Mouse (Mus musculus) heart, embryonic 14.5 days (tissue): ENCODE results near the gene Srebf2. TPM values are rescaled to one million over a fixed set of nuclear protein-coding genes. Genes with fewer than 3 reads are reported as not detected.
A peak's percentile ranks its signal among the peaks of the same experiment; 100 is the strongest.

Source experiments
- ATAC-seq: fragments of 200-750 bp; cut with Nextera tagmentation; 2 replicates; pipeline ENCODE4 v1.8.0; 2017; ENCODE audit warnings: low read depth, moderate TSS enrichment; ENCODE audit not compliant: insufficient number of reproducible peaks, insufficient read depth, low FRiP score
- H3K27ac ChIP-seq, 2 experiments: fragments of 200-500 bp in 1 of 2; fragments of 300-500 bp in 1 of 2; sonication (generic) in 1 of 2; replicated peaks in 1 of 2; 2 replicates each; pipeline ENCODE4 v1.5.1; 2012 to 2014; ENCODE audit warnings: low read depth in 2 of 2, low read length in 2 of 2, control low read depth in 1 of 2, mild to moderate bottlenecking in 1 of 2, mixed read lengths in 1 of 2; ENCODE audit not compliant: control insufficient read depth in 1 of 2, insufficient read depth in 1 of 2
- H3K27me3 ChIP-seq: fragments of 300-500 bp; sonication (generic); 2 replicates; pipeline ENCODE4 v1.6.1; 2014; ENCODE audit warnings: mild to moderate bottlenecking, low read length, control low read depth; ENCODE audit not compliant: control insufficient read depth, insufficient read depth
- H3K36me3 ChIP-seq: fragments of 300-500 bp; sonication (generic); 2 replicates; pipeline ENCODE4 v1.6.1; 2014; ENCODE audit warnings: mild to moderate bottlenecking, control low read depth, low read length, mixed read lengths; ENCODE audit not compliant: control insufficient read depth, insufficient read depth
- H3K4me1 ChIP-seq, 2 experiments: fragments of 200-500 bp in 1 of 2; fragments of 300-500 bp in 1 of 2; sonication (generic) in 1 of 2; 2 replicates each; pipeline ENCODE4 v1.6.1; 2012 to 2014; ENCODE audit warnings: low read length in 2 of 2, control low read depth in 1 of 2, mixed read lengths in 1 of 2; ENCODE audit not compliant: control insufficient read depth in 2 of 2, insufficient read depth in 2 of 2
- H3K4me2 ChIP-seq: fragments of 300-500 bp; sonication (generic); 2 replicates; pipeline ENCODE4 v1.6.1; 2014; ENCODE audit warnings: mild to moderate bottlenecking, low read length
- H3K4me3 ChIP-seq, 2 experiments: fragments of 200-500 bp in 1 of 2; fragments of 300-500 bp in 1 of 2; sonication (generic) in 1 of 2; 2 replicates each; pipeline ENCODE4 v1.5.1; 2012 to 2014; ENCODE audit warnings: low read length in 2 of 2, mild to moderate bottlenecking in 2 of 2, control low read depth in 1 of 2, low read depth in 1 of 2, moderate library complexity in 1 of 2; ENCODE audit not compliant: control insufficient read depth in 1 of 2, insufficient read depth in 1 of 2
- H3K9ac ChIP-seq: fragments of 300-500 bp; sonication (generic); 2 replicates; pipeline ENCODE4 v1.6.1; 2014; ENCODE audit warnings: mild to moderate bottlenecking, low read length
- H3K9me3 ChIP-seq: fragments of 300-500 bp; sonication (generic); 2 replicates; pipeline ENCODE4 v1.6.1; 2016; ENCODE audit warnings: low read length, control low read depth; ENCODE audit not compliant: control insufficient read depth
- WGBS: fragments of 180-500 bp; shearing (Covaris S2); extraction: QIAGEN DNeasy Blood & Tissue Kit; methylation state at CpG from one replicate; pipeline ENCODE4 v1.1.7; 2014; 5-methylcytosine and 5-hydroxymethylcytosine counted together
- polyA plus RNA-seq: library from polyadenylated mRNA; unstranded; fragments of >200 nt; fragmentation: Nextera tagmentation; extraction: Ambion mirVana; gene quantifications from 2 replicates; pipeline ENCODE4 v1.2.1, GENCODE M21; 2014

Gene Srebf2
- polyA plus RNA-seq, 1 experiment from 2014 or later: 59.8 TPM

GRCm38 (mm10) chr15:82135372-82135771 is 11.6 kb upstream of the Srebf2 start:
- Histone ChIP-seq H3K36me3 (peaks cover 4% of the 10 kb centered on the region), H3K9ac (no peak overlapping the region), H3K27ac (no peak overlapping the region), H3K4me1 (peaks cover 5 to 8% of the 10 kb centered on the region in 2 experiments; a peak in 3 of 4 replicates), H3K27me3 (no peaks in the 10 kb centered on the region), H3K4me3 (no peak overlapping the region), H3K9me3 (no peaks in the 10 kb centered on the region), H3K4me2 (no peak overlapping the region)
- WGBS: 58% methylated on average over 4 of the region's 4 CpGs
- no peak for ATAC-seq

- Histone ChIP-seq H3K27ac (no peak overlapping the region), H3K4me1 (peaks cover 14 to 20% of the 10 kb centered on the region in 2 experiments; a peak in 3 of 4 replicates), H3K9me3 (no peaks in the 10 kb centered on the region), H3K4me3 (no peak overlapping the region), H3K36me3 (no peaks in the 10 kb centered on the region; the same call in 1 of the 2 replicates), H3K27me3 (no peaks in the 10 kb centered on the region), H3K9ac (no peak overlapping the region), H3K4me2 (no peak overlapping the region)
- WGBS: 49% methylated on average over 4 of the region's 4 CpGs
- no peak for ATAC-seq
Observed at GRCm38 (mm10) chr15:82138565-82138964, 8.4 kb upstream of the Srebf2 start.

- H3K27me3 ChIP-seq: no peaks in the 10 kb centered on the region
- no peak for ATAC-seq
- H3K36me3 ChIP-seq: no peaks in the 10 kb centered on the region
- no peak overlapping the region for H3K9ac ChIP-seq
- H3K27ac ChIP-seq: no peak overlapping the region
- H3K4me2 ChIP-seq: no peak overlapping the region
- H3K4me3 ChIP-seq: no peak overlapping the region
- H3K4me1 ChIP-seq: peaks cover 14 to 20% of the 10 kb centered on the region in 2 experiments; a peak in 3 of 4 replicates
- 88% methylated on average over 8 of the region's 8 CpGs for WGBS
- H3K9me3 ChIP-seq: no peaks in the 10 kb centered on the region
Observed at GRCm38 (mm10) chr15:82139196-82139595, 7.8 kb upstream of the Srebf2 start.

- no peak overlapping the region for H3K4me3 ChIP-seq
- 54% methylated on average over 3 of the region's 3 CpGs for WGBS
- H3K4me1 ChIP-seq: peaks cover 14 to 20% of the 10 kb centered on the region in 2 experiments; a peak in 3 of 4 replicates
- H3K4me2 ChIP-seq: no peak overlapping the region
- 0 out of 2 replicates have a peak overlapping the region, but pooled peaks have one; percentile 7 for H3K9ac ChIP-seq
- no peaks in the 10 kb centered on the region for H3K27me3 ChIP-seq
- no peak for ATAC-seq
- no peaks in the 10 kb centered on the region for H3K36me3 ChIP-seq
- no peaks in the 10 kb centered on the region for H3K9me3 ChIP-seq
- H3K27ac ChIP-seq: 0 out of 4 replicates have a peak overlapping the region, but pooled peaks of 1 of the 2 experiments have one; percentile 28
Observed at GRCm38 (mm10) chr15:82140355-82140754, 6.6 kb upstream of the Srebf2 start.

GRCm38 (mm10) chr15:82144157-82144556 is 2.8 kb upstream of the Srebf2 start:
- H3K36me3 ChIP-seq: no peaks in the 10 kb centered on the region
- H3K4me2 ChIP-seq: no peak overlapping the region
- H3K4me3 ChIP-seq: no peak overlapping the region
- 0 out of 4 replicates have a peak overlapping the region, but pooled peaks of 1 of the 2 experiments have one; percentile 14 for H3K27ac ChIP-seq
- WGBS: 78% methylated on average over 5 of the region's 5 CpGs
- H3K9me3 ChIP-seq: no peaks in the 10 kb centered on the region
- no peak overlapping the region; the same call in 1 of the 2 replicates for H3K9ac ChIP-seq
- ATAC-seq: no peak
- no peaks in the 10 kb centered on the region for H3K27me3 ChIP-seq
- H3K4me1 ChIP-seq: peaks cover 28 to 39% of the 10 kb centered on the region in 2 experiments

- H3K9me3 ChIP-seq: no peaks in the 10 kb centered on the region
Observed at GRCm38 (mm10) chr15:82145408-82145807, 1.6 kb upstream of the Srebf2 start.

GRCm38 (mm10) chr15:82145851-82146769 is 871 bp upstream of the Srebf2 start:
- H3K9ac ChIP-seq: peak overlapping the region; percentile 54; the same call in 1 of the 2 replicates
- 0 out of 2 replicates have a peak, but pooled peaks have one; percentile 1 for ATAC-seq
- 0 out of 2 replicates have a peak, but pooled peaks cover 4% of the 10 kb centered on the region for H3K36me3 ChIP-seq
- H3K9me3 ChIP-seq: no peaks in the 10 kb centered on the region
- peak overlapping the region; percentile 89 for H3K4me2 ChIP-seq
- H3K27me3 ChIP-seq: no peaks in the 10 kb centered on the region
- peaks cover 20 to 31% of the 10 kb centered on the region in 2 experiments for H3K4me1 ChIP-seq
- H3K27ac ChIP-seq: peak overlapping the region; percentile 91 to 95
- WGBS: 21% methylated on average over 11 of the region's 11 CpGs
- peak overlapping the region; percentile 54 to 77; a peak in 3 of 4 replicates for H3K4me3 ChIP-seq

More at GRCm38 (mm10) chr15:82145408-82145807, 1.6 kb upstream of the Srebf2 start:
- no peak overlapping the region for H3K4me2 ChIP-seq
- no peak for ATAC-seq
- H3K4me1 ChIP-seq: peaks cover 27 to 38% of the 10 kb centered on the region in 2 experiments
- H3K36me3 ChIP-seq: 0 out of 2 replicates have a peak, but pooled peaks cover under 1% of the 10 kb centered on the region
- H3K27me3 ChIP-seq: no peaks in the 10 kb centered on the region
- 11% methylated on average over 2 of the region's 2 CpGs for WGBS
- peak overlapping the region; percentile 91 to 95; a peak in 3 of 4 replicates for H3K27ac ChIP-seq
- no peak overlapping the region for H3K9ac ChIP-seq
- H3K4me3 ChIP-seq: no peak overlapping the region
